Mouse (Mus musculus): Measurements from ENCODE around the gene Ppm1n. TPM values are rescaled to one million over a fixed set of nuclear protein-coding genes. Genes with fewer than 3 reads are reported as not detected.

The Ppm1n gene
- polyA plus RNA-seq, 1 experiment, result 0.05 TPM

GRCm38 (mm10) chr7:19318676-19319075 lies 38.8 kb upstream of the Ppm1n start:
- Histone ChIP-seq H3K79me3 (ENCODE audit: low read depth) (no peaks in the 10 kb centered on the region), H3ac (ENCODE audit: control insufficient read depth, insufficient read length, low read depth) (no peak overlapping the region), H3K36me3 (ENCODE audit: control insufficient read depth, insufficient read depth) (no peaks in the 10 kb centered on the region), H3K4me3 (ENCODE audit: insufficient read depth, poor library complexity, severe bottlenecking) (no peak overlapping the region), H3K27me3 (ENCODE audit: control insufficient read depth, insufficient read depth, insufficient read length) (no peaks in the 10 kb centered on the region), H3K79me2 (ENCODE audit: control insufficient read depth, insufficient read depth) (no peaks in the 10 kb centered on the region)
- TF ChIP-seq MYOG (IDR thresholded peaks at IDR 0.05; ENCODE audit: control insufficient read depth, extremely low read depth, insufficient read length) (no peak), MYOD1 (IDR thresholded peaks at IDR 0.05; ENCODE audit: control insufficient read depth, insufficient read length, low read depth) (no peak), CEBPB (IDR thresholded peaks at IDR 0.05; ENCODE audit: low read depth) (no peak), CTCF (IDR thresholded peaks at IDR 0.05; ENCODE audit: control insufficient read depth, insufficient read depth, insufficient read length) (no peak), MAX (IDR thresholded peaks at IDR 0.05) (no peak), FOSL1 (IDR thresholded peaks at IDR 0.05; ENCODE audit: insufficient read depth, low read length, poor library complexity, severe bottlenecking) (no peak), USF1 (IDR thresholded peaks at IDR 0.05; ENCODE audit: low read depth) (no peak)

GRCm38 (mm10) chr7:19318201-19318600 lies 38.3 kb upstream of the Ppm1n start:
- Histone ChIP-seq H3K79me2 (ENCODE audit: control insufficient read depth, insufficient read depth) (no peaks in the 10 kb centered on the region), H3K27me3 (ENCODE audit: control insufficient read depth, insufficient read depth, insufficient read length) (no peaks in the 10 kb centered on the region), H3K36me3 (ENCODE audit: control insufficient read depth, insufficient read depth) (no peaks in the 10 kb centered on the region), H3K4me3 (ENCODE audit: insufficient read depth, poor library complexity, severe bottlenecking) (no peak overlapping the region), H3ac (ENCODE audit: control insufficient read depth, insufficient read length, low read depth) (no peak overlapping the region), H3K79me3 (ENCODE audit: low read depth) (no peaks in the 10 kb centered on the region)
- TF ChIP-seq MYOD1 (IDR thresholded peaks at IDR 0.05; ENCODE audit: control insufficient read depth, insufficient read length, low read depth) (no peak), USF1 (IDR thresholded peaks at IDR 0.05; ENCODE audit: low read depth) (no peak), MYOG (IDR thresholded peaks at IDR 0.05; ENCODE audit: control insufficient read depth, extremely low read depth, insufficient read length) (no peak), CEBPB (IDR thresholded peaks at IDR 0.05; ENCODE audit: low read depth) (no peak), FOSL1 (IDR thresholded peaks at IDR 0.05; ENCODE audit: insufficient read depth, low read length, poor library complexity, severe bottlenecking) (no peak), MAX (IDR thresholded peaks at IDR 0.05) (no peak), CTCF (IDR thresholded peaks at IDR 0.05; ENCODE audit: control insufficient read depth, insufficient read depth, insufficient read length) (no peak)

GRCm38 (mm10) chr7:19316451-19317161 lies 36.7 kb upstream of the Ppm1n start:
- Histone ChIP-seq H3K36me3 (ENCODE audit: control insufficient read depth, insufficient read depth) (no peaks in the 10 kb centered on the region), H3ac (ENCODE audit: control insufficient read depth, insufficient read length, low read depth) (no peak overlapping the region), H3K79me3 (ENCODE audit: low read depth) (no peaks in the 10 kb centered on the region), H3K27me3 (ENCODE audit: control insufficient read depth, insufficient read depth, insufficient read length) (no peaks in the 10 kb centered on the region), H3K4me3 (ENCODE audit: insufficient read depth, poor library complexity, severe bottlenecking) (no peak overlapping the region), H3K79me2 (ENCODE audit: control insufficient read depth, insufficient read depth) (no peaks in the 10 kb centered on the region)
- TF ChIP-seq FOSL1 (IDR thresholded peaks at IDR 0.05; ENCODE audit: insufficient read depth, low read length, poor library complexity, severe bottlenecking) (peak; percentile 76), CTCF (IDR thresholded peaks at IDR 0.05; ENCODE audit: control insufficient read depth, insufficient read depth, insufficient read length) (no peak), MAX (IDR thresholded peaks at IDR 0.05) (peak; percentile 81), CEBPB (IDR thresholded peaks at IDR 0.05; ENCODE audit: low read depth) (no peak), MYOG (IDR thresholded peaks at IDR 0.05; ENCODE audit: control insufficient read depth, extremely low read depth, insufficient read length) (no peak), MYOD1 (IDR thresholded peaks at IDR 0.05; ENCODE audit: control insufficient read depth, insufficient read length, low read depth) (peak; percentile 46), USF1 (IDR thresholded peaks at IDR 0.05; ENCODE audit: low read depth) (peak; percentile 88)

GRCm38 (mm10) chr7:19314033-19314432 lies 34.2 kb upstream of the Ppm1n start:
- H3ac ChIP-seq (ENCODE audit: control insufficient read depth, insufficient read length, low read depth), result no peak overlapping the region
- H3K4me3 ChIP-seq (ENCODE audit: insufficient read depth, poor library complexity, severe bottlenecking), result no peak overlapping the region
- H3K36me3 ChIP-seq (ENCODE audit: control insufficient read depth, insufficient read depth), result no peaks in the 10 kb centered on the region
- no peaks in the 10 kb centered on the region for H3K79me2 ChIP-seq (ENCODE audit: control insufficient read depth, insufficient read depth)
- TF ChIP-seq MYOD1 (IDR thresholded peaks at IDR 0.05; ENCODE audit: control insufficient read depth, insufficient read length, low read depth) (no peak), MYOG (IDR thresholded peaks at IDR 0.05; ENCODE audit: control insufficient read depth, extremely low read depth, insufficient read length) (no peak), FOSL1 (IDR thresholded peaks at IDR 0.05; ENCODE audit: insufficient read depth, low read length, poor library complexity, severe bottlenecking) (no peak), USF1 (IDR thresholded peaks at IDR 0.05; ENCODE audit: low read depth) (no peak), MAX (IDR thresholded peaks at IDR 0.05) (no peak), CTCF (IDR thresholded peaks at IDR 0.05; ENCODE audit: control insufficient read depth, insufficient read depth, insufficient read length) (no peak), CEBPB (IDR thresholded peaks at IDR 0.05; ENCODE audit: low read depth) (no peak)
- no peaks in the 10 kb centered on the region for H3K27me3 ChIP-seq (ENCODE audit: control insufficient read depth, insufficient read depth, insufficient read length)
- no peaks in the 10 kb centered on the region for H3K79me3 ChIP-seq (ENCODE audit: low read depth)

- Histone ChIP-seq H3K79me3 (ENCODE audit: low read depth) (no peaks in the 10 kb centered on the region), H3K4me3 (ENCODE audit: insufficient read depth, poor library complexity, severe bottlenecking) (no peak overlapping the region), H3K79me2 (ENCODE audit: control insufficient read depth, insufficient read depth) (no peaks in the 10 kb centered on the region), H3ac (ENCODE audit: control insufficient read depth, insufficient read length, low read depth) (no peak overlapping the region), H3K27me3 (ENCODE audit: control insufficient read depth, insufficient read depth, insufficient read length) (no peaks in the 10 kb centered on the region), H3K36me3 (ENCODE audit: control insufficient read depth, insufficient read depth) (no peaks in the 10 kb centered on the region)
- TF ChIP-seq CTCF (IDR thresholded peaks at IDR 0.05; ENCODE audit: control insufficient read depth, insufficient read depth, insufficient read length) (no peak), CEBPB (IDR thresholded peaks at IDR 0.05; ENCODE audit: low read depth) (no peak), USF1 (IDR thresholded peaks at IDR 0.05; ENCODE audit: low read depth) (no peak), MAX (IDR thresholded peaks at IDR 0.05) (no peak), FOSL1 (IDR thresholded peaks at IDR 0.05; ENCODE audit: insufficient read depth, low read length, poor library complexity, severe bottlenecking) (no peak), MYOG (IDR thresholded peaks at IDR 0.05; ENCODE audit: control insufficient read depth, extremely low read depth, insufficient read length) (no peak), MYOD1 (IDR thresholded peaks at IDR 0.05; ENCODE audit: control insufficient read depth, insufficient read length, low read depth) (no peak)
These were observed 32.1 kb upstream of the Ppm1n start for GRCm38 (mm10) chr7:19311991-19312390.

Data from C2C12 (cell line).